Mouse (Mus musculus) neural tube, embryonic 13.5 days (tissue): ENCODE results near the gene Mamdc2. TPM values are rescaled to one million over a fixed set of nuclear protein-coding genes. Genes with fewer than 3 reads are reported as not detected.
"Not testable (repeated sequence)": the region's sequence is repeated elsewhere in the genome, so short reads cannot be mapped to it uniquely, and the experiment has no call there.

Source experiments
- ATAC-seq: fragments of 200-750 bp; cut with Nextera tagmentation; 2 replicates; pipeline ENCODE4 v1.8.0; 2017; ENCODE audit warnings: low read depth, mild to moderate bottlenecking, moderate TSS enrichment, moderate library complexity
- H3K27ac ChIP-seq: fragments of 300-500 bp; sonication (generic); replicated peaks from 2 replicates; pipeline ENCODE4 v1.5.1; 2015; ENCODE audit warnings: moderate library complexity, mild to moderate bottlenecking, inconsistent platforms
- H3K27me3 ChIP-seq: fragments of 300-500 bp; sonication (generic); 2 replicates; pipeline ENCODE4 v1.6.1; 2015; ENCODE audit warnings: mild to moderate bottlenecking, inconsistent platforms
- H3K36me3 ChIP-seq: fragments of 300-500 bp; sonication (generic); 2 replicates; pipeline ENCODE4 v1.6.1; 2015; ENCODE audit warnings: mild to moderate bottlenecking, inconsistent platforms
- H3K4me1 ChIP-seq: fragments of 300-500 bp; sonication (generic); replicated peaks from 2 replicates; pipeline ENCODE4 v1.6.1; 2015; ENCODE audit warnings: inconsistent platforms
- H3K4me2 ChIP-seq: fragments of 300-500 bp; sonication (generic); 2 replicates; pipeline ENCODE4 v1.6.1; 2015; ENCODE audit warnings: inconsistent platforms, mild to moderate bottlenecking, moderate library complexity
- H3K4me3 ChIP-seq: fragments of 300-500 bp; sonication (generic); 2 replicates; pipeline ENCODE4 v1.5.1; 2015; ENCODE audit warnings: mild to moderate bottlenecking, inconsistent platforms
- H3K9ac ChIP-seq: fragments of 300-500 bp; sonication (generic); 2 replicates; pipeline ENCODE4 v1.6.1; 2015; ENCODE audit warnings: moderate library complexity, mild to moderate bottlenecking, inconsistent platforms
- H3K9me3 ChIP-seq: fragments of 300-500 bp; sonication (generic); 2 replicates; pipeline ENCODE4 v1.6.1; 2016; ENCODE audit warnings: inconsistent platforms
- WGBS: fragments of 180-500 bp; shearing (Covaris S2); methylation state at CpG from one replicate; pipeline ENCODE4 v1.1.7; 2015; 5-methylcytosine and 5-hydroxymethylcytosine counted together
- polyA plus RNA-seq: library from polyadenylated mRNA; unstranded; fragments of >200 nt; fragmentation: Nextera tagmentation; extraction: Ambion mirVana; gene quantifications from 2 replicates; pipeline ENCODE4 v1.2.1, GENCODE M21; 2015

The Mamdc2 gene
- polyA plus RNA-seq = 1.2 and 2.4 TPM in 2 replicates

GRCm38 (mm10) chr19:23447988-23448497 is at the start of gene Mamdc2:
Gene Mamdc2 (minus strand): TSS chr19:23448442.
- H3K27me3 ChIP-seq = peaks cover 39% of the 10 kb centered on the region
- peak; percentile 73 for ATAC-seq
- WGBS = 5% methylated on average over 19 of the region's 19 CpGs
- peaks cover 17% of the 10 kb centered on the region for H3K4me1 ChIP-seq
- H3K4me2 ChIP-seq = peak within 1 kb of the TSS; percentile 93
- no peak within 1 kb of the TSS for H3K27ac ChIP-seq
- no peaks in the 10 kb centered on the region for H3K36me3 ChIP-seq
- 0 out of 2 replicates have a peak, but pooled peaks cover 5% of the 10 kb centered on the region for H3K9me3 ChIP-seq
- H3K9ac ChIP-seq = peak within 1 kb of the TSS; percentile 64
- H3K4me3 ChIP-seq = peak within 1 kb of the TSS; percentile 40

GRCm38 (mm10) chr19:23498011-23498410 is 49.8 kb upstream of the Mamdc2 start:
- no peak overlapping the region for H3K4me3 ChIP-seq
- no peaks in the 10 kb centered on the region for H3K27me3 ChIP-seq
- H3K9ac ChIP-seq = no peak overlapping the region
- no peak for ATAC-seq
- 79% methylated on average over 7 of the region's 7 CpGs for WGBS
- H3K36me3 ChIP-seq = no peaks in the 10 kb centered on the region
- H3K4me1 ChIP-seq = peaks cover 14% of the 10 kb centered on the region
- H3K9me3 ChIP-seq = no peaks in the 10 kb centered on the region
- no peak overlapping the region for H3K27ac ChIP-seq
- H3K4me2 ChIP-seq = no peak overlapping the region

- no peak overlapping the region for H3K27ac ChIP-seq
- H3K4me3 ChIP-seq = no peak overlapping the region
- no peaks in the 10 kb centered on the region for H3K36me3 ChIP-seq
- no peaks in the 10 kb centered on the region for H3K27me3 ChIP-seq
- WGBS = 60% methylated on average over 10 of the region's 10 CpGs
- ATAC-seq = no peak
- no peaks in the 10 kb centered on the region for H3K9me3 ChIP-seq
- no peak overlapping the region for H3K9ac ChIP-seq
- peaks cover 11% of the 10 kb centered on the region for H3K4me1 ChIP-seq
- H3K4me2 ChIP-seq = no peak overlapping the region
These were observed 49.1 kb upstream of the Mamdc2 start for GRCm38 (mm10) chr19:23497171-23497917.

- H3K36me3 ChIP-seq = no peaks in the 10 kb centered on the region
- no peak overlapping the region for H3K27ac ChIP-seq
- 89% methylated on average over 3 of the region's 3 CpGs for WGBS
- ATAC-seq = no peak
- H3K4me1 ChIP-seq = peaks cover 6% of the 10 kb centered on the region
- H3K27me3 ChIP-seq = no peaks in the 10 kb centered on the region
- no peak overlapping the region for H3K9ac ChIP-seq
- no peaks in the 10 kb centered on the region for H3K9me3 ChIP-seq
- no peak overlapping the region for H3K4me2 ChIP-seq
- H3K4me3 ChIP-seq = no peak overlapping the region
These were observed 48.3 kb upstream of the Mamdc2 start for GRCm38 (mm10) chr19:23496536-23496935.

GRCm38 (mm10) chr19:23492663-23493062 is 44.4 kb upstream of the Mamdc2 start:
- no peak for ATAC-seq
- Histone ChIP-seq H3K4me3 (no peak overlapping the region), H3K27me3 (no peaks in the 10 kb centered on the region)

GRCm38 (mm10) chr19:23490703-23491102 is 42.5 kb upstream of the Mamdc2 start:
- not testable (repeated sequence) for H3K9me3 ChIP-seq
- 48% methylated on average over 7 of the region's 7 CpGs for WGBS

More at GRCm38 (mm10) chr19:23492663-23493062, 44.4 kb upstream of the Mamdc2 start:
- H3K27ac ChIP-seq = no peak overlapping the region
- H3K4me2 ChIP-seq = no peak overlapping the region
- H3K9me3 ChIP-seq = no peaks in the 10 kb centered on the region
- peaks cover 5% of the 10 kb centered on the region for H3K4me1 ChIP-seq
- H3K9ac ChIP-seq = no peak overlapping the region
- no peaks in the 10 kb centered on the region for H3K36me3 ChIP-seq

GRCm38 (mm10) chr19:23489780-23490179 is 41.5 kb upstream of the Mamdc2 start:
- Histone ChIP-seq H3K36me3 (no peaks in the 10 kb centered on the region), H3K4me2 (no peak overlapping the region), H3K9me3 (no peaks in the 10 kb centered on the region), H3K27ac (no peak overlapping the region), H3K9ac (no peak overlapping the region), H3K4me3 (no peak overlapping the region), H3K4me1 (no peaks in the 10 kb centered on the region), H3K27me3 (no peaks in the 10 kb centered on the region)
- no peak for ATAC-seq
- WGBS = 52% methylated on average over 8 of the region's 8 CpGs

More at GRCm38 (mm10) chr19:23490703-23491102, 42.5 kb upstream of the Mamdc2 start:
- H3K4me2 ChIP-seq, H3K4me3 ChIP-seq, H3K27ac ChIP-seq, H3K9ac ChIP-seq, H3K4me1 ChIP-seq, H3K27me3 ChIP-seq, ATAC-seq, H3K36me3 ChIP-seq: not testable (repeated sequence)

GRCm38 (mm10) chr19:23487421-23487820 is 39.2 kb upstream of the Mamdc2 start:
- Histone ChIP-seq H3K4me1 (no peaks in the 10 kb centered on the region), H3K36me3 (no peaks in the 10 kb centered on the region), H3K4me2 (no peak overlapping the region), H3K9me3 (no peaks in the 10 kb centered on the region), H3K27ac (no peak overlapping the region), H3K4me3 (no peak overlapping the region), H3K27me3 (no peaks in the 10 kb centered on the region), H3K9ac (no peak overlapping the region)
- WGBS = 85% methylated on average over 1 of the region's 1 CpGs
- no peak for ATAC-seq

GRCm38 (mm10) chr19:23486631-23487270 is 38.5 kb upstream of the Mamdc2 start:
- no peak for ATAC-seq
- H3K9me3 ChIP-seq = no peaks in the 10 kb centered on the region
- no peak overlapping the region for H3K4me3 ChIP-seq
- H3K4me1 ChIP-seq = no peaks in the 10 kb centered on the region
- H3K27ac ChIP-seq = no peak overlapping the region
- no peak overlapping the region for H3K9ac ChIP-seq
- no peak overlapping the region for H3K4me2 ChIP-seq
- no peaks in the 10 kb centered on the region for H3K27me3 ChIP-seq
- H3K36me3 ChIP-seq = no peaks in the 10 kb centered on the region
- 63% methylated on average over 6 of the region's 6 CpGs for WGBS

GRCm38 (mm10) chr19:23485940-23486600 is 37.8 kb upstream of the Mamdc2 start:
- H3K27ac ChIP-seq = no peak overlapping the region
- no peaks in the 10 kb centered on the region for H3K36me3 ChIP-seq
- no peaks in the 10 kb centered on the region for H3K27me3 ChIP-seq
- no peak overlapping the region for H3K9ac ChIP-seq
- ATAC-seq = no peak
- H3K4me3 ChIP-seq = no peak overlapping the region
- H3K9me3 ChIP-seq = no peaks in the 10 kb centered on the region
- H3K4me2 ChIP-seq = no peak overlapping the region
- H3K4me1 ChIP-seq = no peaks in the 10 kb centered on the region
- 93% methylated on average over 7 of the region's 7 CpGs for WGBS

GRCm38 (mm10) chr19:23482571-23482970 is 34.3 kb upstream of the Mamdc2 start:
- H3K27me3 ChIP-seq, H3K9ac ChIP-seq, H3K4me2 ChIP-seq, ATAC-seq, H3K4me1 ChIP-seq, H3K4me3 ChIP-seq, H3K9me3 ChIP-seq, H3K36me3 ChIP-seq, H3K27ac ChIP-seq: not testable (repeated sequence)
- 87% methylated on average over 2 of the region's 2 CpGs for WGBS

- H3K27ac ChIP-seq = no peak overlapping the region
- no peak for ATAC-seq
- no peaks in the 10 kb centered on the region for H3K9me3 ChIP-seq
- H3K36me3 ChIP-seq = no peaks in the 10 kb centered on the region
- no peak overlapping the region for H3K9ac ChIP-seq
- H3K4me1 ChIP-seq = no peaks in the 10 kb centered on the region
- no peak overlapping the region for H3K4me3 ChIP-seq
- no peak overlapping the region for H3K4me2 ChIP-seq
- no peaks in the 10 kb centered on the region for H3K27me3 ChIP-seq
These were observed 31.3 kb upstream of the Mamdc2 start for GRCm38 (mm10) chr19:23479597-23479967.
